Mouse (Mus musculus) lung, postnatal 0 days (tissue): ENCODE measurements at regions not wholly inside any gene's neighbourhood (a gene's known extent, or its start where the extent isn't known, plus 50 kb on each side); places are given as distances from the start of the nearest gene placed in this dataset.

ENCODE experiments used
- CTCF ChIP-seq: IDR thresholded peaks from 2 replicates; pipeline ENCODE4 v1.5.1; 2016; ENCODE audit warnings: antibody characterized with exemption, mild to moderate bottlenecking
- EP300 ChIP-seq: IDR thresholded peaks from 2 replicates; pipeline ENCODE4 v1.6.1; 2016; ENCODE audit warnings: antibody characterized with exemption, mild to moderate bottlenecking, control low read depth

DNA sequence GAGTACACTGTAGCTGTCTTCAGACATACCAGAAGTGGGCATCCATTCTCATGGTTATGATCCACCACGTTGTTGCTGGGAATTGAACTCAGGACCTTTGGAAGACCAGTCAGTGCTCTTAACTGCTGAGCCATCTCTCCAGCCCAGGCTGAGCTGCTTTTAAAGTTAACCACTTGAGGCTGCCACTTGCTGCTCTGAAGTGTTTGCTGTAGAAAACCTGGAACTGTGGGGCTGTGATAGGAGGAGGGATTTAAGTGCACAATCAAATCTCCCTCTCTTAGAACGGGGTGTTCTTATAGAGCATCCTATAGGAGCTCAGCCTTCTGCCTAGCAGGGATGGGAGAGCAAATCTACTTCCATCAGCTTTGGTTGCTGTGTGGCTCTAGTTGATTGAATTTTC, 185.1 kb upstream of the Gm12728 start:
- TF ChIP-seq CTCF = no peak
- no peak for TF ChIP-seq EP300
